Mouse (Mus musculus) cerebellum, postnatal 10 days (tissue): ENCODE data around the gene Snd1.
A peak's percentile ranks its signal among the peaks of the same experiment; 100 is the strongest.

Source experiments
- DNase-seq, 2 experiments: peaks; one replicate each; pipeline ENCODE4 v3.0.0; 2021; ENCODE audit warnings: mixed read lengths in 2 of 2

Snd1 gene

DNA sequence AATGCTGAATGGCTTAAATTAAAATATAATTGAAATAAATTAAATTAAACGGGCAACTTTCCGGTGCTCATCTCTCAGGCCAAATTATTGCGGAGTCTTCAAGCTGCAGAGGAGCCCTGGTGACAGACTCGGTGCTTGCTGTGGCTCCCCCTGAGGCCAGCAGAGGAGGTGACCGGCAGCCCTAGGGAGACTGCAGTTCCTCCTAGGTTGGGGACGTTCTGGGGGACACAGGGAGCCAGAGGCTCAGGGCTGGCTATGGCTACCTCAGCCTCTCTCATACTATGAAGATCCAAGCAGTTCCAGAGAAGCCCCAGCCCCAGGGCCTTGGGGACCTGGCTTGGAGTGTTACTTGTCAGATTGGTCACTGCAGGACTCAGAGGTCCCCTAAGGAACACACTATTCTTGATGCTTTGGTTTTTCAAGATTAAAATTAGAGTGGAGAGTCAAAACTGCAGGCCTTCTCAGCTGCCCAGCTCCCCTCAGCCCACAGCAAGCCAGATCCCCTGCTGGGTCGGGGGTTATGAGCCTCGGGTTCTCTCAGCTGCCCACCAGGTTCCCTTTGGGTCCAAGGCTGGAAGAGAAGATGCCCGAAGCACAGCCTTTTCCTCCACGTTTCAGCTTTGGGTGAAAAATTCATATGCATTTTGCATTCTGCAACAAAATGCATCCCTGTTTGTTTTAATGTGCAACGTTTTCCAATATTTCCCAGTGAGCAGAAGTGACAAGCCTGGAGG, 448.3 kb downstream of the Snd1 start:
- peak; percentile 42 to 52 for DNase-seq

DNA sequence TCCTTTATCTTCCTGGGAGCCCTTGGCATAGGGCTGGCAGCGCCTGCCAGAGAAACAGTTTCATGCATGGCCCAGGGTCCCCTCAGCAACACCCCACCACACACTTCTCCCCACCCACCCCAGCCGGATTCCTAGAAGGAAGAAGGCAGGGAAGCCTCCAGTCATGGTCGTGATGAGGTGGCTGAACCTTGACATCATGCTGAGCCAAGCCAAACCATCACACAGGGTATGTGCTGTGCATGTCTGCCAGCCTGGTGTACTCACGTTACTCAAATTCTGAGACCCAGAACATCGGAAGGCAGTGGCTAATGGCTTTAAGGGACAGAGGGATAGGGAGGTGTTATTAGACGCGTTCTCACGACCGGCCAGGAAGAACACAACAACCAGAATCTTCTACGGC, 448.9 kb downstream of the Snd1 start:
- no peak for DNase-seq

DNA sequence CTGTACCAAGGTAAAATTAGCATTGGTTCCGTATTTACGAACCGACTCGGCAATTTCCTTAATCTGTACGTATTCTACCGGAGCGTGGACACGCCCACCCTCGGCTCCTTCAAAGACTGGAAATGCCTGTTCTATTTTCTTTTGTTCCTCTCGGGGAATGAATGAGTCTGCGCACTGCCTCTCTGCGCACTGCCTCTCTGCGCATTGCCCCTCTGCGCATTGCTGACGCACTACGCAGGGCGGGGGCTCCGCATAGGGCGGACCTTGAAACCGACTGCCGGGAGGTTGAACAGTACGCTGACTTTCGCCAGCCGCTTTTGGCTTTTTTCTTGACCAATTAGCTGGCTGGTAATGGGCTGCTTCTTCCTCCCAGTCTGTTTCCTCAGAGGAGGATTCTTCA, 453.0 kb downstream of the Snd1 start:
- DNase-seq, result peak in 1 of 2 experiments; percentile 44

DNA sequence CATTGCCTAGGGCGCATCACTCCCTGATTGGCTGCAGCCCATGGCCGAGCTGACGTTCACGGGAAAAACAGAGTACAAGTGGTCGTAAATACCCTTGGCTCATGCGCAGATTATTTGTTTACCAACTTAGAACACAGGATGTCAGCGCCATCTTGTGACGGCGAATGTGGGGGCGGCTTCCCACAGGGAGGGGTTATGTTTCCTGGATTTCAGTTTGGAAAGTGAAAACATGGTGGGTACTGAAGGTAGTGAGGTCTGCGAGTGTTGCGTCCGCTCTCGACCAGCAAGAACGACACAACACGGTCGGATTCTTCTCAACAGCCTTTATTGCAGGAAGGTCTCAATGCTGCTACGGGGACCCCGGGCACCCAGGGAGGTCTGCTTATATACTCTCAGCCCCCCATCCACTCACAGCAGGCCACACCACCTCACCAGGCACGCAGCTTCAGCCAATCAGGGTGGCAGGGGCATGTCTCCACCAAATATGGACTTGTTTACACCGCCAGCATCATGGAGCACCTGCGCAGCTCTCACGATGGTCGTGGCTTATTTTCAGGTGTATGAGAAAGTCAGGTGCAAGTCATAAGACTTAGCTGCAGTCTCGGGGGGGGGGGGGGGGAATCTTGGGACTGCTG, 454.3 kb downstream of the Snd1 start:
- DNase-seq, result peak in 1 of 2 experiments; percentile 53

DNA sequence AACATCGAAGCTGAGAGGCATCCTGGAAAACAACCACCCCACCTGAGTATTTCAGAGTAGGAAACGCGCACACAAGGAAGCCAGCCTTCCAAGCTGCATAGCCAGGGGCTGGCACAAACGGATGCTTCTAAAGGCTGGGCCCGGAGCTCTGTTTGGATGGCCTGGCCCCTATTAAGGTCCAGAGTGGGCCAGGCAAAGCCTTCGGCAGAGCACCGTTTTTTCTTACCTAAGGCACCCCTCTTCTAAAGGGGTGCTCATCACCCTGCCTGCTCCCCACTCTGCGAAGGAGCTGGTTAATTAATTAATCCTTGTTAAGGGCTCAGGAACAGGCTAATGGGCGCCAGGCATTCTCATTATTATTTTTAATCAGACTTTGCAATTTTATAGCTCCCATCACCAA, 456.3 kb downstream of the Snd1 start:
- peak in 1 of 2 experiments; percentile 22 for DNase-seq

DNA sequence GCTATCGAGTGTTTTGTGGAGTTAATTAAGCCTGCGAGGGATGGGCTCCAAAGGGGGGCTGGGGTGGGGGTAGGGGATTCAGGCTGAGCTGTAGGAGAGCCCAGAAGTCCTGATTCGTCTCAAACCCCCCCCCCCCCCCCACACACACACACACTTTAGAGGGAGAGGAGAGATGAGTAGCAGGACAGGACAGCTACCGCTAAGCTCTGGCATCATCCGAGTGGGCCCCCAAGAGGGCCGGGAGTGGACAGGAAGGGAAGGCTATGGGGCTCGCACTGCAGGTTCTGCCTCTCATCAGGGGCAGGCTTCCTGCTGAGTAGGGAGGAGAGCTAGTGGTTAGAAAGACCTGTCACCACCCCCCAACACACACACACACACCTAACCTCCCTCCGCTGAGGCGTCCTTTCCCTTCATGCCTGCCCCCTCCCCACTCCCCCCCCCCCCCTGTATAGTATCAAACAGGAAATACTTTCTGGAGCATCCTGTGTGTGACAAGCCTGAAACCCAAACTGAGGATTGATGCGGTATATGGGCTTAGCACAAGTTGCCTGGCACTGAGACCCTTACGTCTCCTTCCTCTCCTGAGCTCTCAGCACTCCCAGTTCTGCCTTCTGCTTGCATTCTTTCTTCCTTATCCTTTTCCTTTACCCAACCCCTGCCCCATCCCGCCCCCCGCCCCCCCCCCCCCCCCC, 456.8 kb downstream of the Snd1 start:
- peak; percentile 34 to 50 for DNase-seq

DNA sequence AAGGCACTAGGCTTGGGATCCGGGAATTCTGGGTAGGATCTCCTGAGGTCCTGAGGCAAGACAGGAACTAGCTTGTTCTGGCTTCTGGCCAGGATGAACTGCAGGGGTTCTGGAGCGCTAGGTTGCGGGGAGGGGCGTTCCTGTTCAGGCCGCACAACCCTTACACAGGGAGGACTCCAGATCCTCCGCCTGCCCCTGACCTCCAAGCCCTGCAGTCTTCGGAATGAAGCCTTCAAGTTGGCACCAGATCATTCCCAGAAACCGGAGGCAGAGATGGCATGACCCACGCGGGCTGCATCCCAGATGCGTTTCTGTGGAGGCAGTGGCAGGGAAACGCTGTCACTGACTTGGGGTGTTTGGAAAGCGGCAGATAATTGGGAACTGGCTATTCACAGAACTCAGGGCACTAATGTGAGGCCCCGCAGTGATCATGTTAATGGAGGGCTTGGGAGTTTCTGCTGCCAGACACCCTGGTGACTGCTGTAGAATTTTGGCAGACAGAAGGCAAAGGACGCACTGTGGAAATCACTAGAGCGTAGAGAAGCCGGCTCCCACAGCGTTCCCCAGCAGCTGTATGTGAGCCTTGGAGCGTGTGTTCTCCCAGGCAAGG, 457.5 kb downstream of the Snd1 start:
- peak; percentile 90 to 92 for DNase-seq

DNA sequence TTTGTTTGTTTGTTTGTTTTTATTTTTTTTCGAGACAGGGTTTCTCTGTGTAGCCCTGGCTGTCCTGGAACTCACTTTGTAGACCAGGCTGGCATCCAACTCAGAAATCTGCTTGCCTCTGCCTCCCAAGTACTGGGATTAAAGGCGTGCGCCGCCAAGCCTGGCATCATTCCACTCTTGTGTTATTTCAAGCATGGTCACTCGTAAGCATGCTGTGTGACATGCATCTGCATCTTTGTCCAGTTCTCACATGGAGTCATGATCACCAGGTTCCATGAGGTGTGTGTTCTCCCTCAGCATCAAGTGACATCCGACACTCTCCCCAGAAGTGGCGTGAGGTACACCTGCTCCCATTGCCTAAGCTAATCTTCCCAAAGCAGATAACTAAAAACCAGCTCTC, 460.8 kb downstream of the Snd1 start:
- no peak for DNase-seq

DNA sequence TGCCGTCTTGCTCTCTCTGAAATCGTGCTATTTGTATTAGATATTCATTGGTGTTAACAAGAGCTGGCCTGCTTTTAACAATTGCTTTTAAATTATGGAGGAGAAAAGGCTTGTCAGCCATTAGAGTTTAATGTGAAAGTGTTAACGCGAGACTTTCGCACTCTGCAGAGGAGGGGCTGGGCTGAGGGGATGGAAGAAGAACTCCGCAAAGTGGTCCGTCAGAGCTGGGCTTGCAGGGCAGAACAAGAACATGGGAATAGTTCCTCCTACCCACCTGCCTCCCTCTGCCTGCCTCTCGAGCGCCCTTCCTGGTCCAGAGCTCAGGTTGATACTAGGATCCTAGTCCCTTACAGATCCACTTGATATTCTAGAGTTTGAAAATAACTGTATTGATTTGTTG, 472.3 kb downstream of the Snd1 start:
- DNase-seq, result no peak

DNA sequence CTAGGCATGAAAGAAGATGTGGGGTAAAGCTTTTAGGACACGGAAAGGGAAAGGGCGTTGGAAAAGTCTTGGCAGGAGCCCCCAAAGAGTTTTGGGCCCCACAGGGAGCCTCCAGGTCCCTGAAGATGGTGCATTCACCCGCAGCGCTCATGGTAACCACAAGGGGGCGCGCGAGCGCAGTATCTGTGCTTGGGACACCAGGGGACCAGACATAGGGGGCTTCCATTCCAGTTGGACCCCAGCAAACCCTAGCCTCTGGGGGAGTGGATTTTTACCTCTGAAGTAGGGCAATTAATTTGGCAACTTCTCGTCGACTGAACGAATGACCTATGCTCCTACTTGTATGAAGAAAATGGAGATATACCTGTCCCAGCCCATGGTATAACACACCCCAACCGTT, 474.3 kb downstream of the Snd1 start:
- peak; percentile 87 to 89 for DNase-seq

DNA sequence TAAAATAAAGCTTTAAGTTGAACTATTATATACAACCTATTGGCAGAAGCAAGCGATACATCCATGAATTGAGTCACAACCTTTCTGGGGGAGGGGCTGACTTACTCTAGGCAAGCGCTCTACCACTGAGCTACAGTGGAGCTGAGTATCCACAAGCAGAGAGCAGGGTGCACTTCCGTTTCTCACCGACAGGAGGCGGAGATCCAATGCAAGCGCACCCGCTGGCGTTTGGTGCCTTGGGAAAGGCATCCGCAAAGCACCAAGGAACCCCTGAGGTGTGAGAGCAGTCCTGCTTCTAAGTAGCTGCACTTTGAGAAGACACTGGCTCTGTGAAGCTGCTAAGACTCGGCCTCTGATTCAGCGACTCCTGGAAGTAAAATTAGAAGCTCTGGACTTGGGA, 480.6 kb downstream of the Snd1 start:
- DNase-seq, result peak; percentile 82 to 87

DNA sequence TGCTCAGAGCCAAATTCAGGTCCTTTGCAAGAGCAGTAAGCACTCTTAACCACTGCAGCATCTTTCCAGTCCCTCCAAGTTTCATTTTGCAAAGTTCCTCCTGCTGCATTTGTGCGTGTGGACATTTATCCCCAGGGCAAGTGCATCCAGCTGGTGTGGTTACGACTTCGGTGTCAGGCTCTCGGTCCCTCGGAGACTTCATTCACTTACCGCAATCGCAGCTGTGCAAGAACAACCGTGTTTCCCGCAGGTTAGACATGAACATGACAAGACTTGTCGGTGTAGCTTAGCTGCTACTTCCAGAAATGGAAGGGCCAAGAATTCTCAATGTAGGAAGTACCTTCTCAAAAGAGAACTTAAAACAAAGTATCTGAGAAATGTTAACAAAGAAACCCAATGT, 482.5 kb downstream of the Snd1 start:
- no peak for DNase-seq

DNA sequence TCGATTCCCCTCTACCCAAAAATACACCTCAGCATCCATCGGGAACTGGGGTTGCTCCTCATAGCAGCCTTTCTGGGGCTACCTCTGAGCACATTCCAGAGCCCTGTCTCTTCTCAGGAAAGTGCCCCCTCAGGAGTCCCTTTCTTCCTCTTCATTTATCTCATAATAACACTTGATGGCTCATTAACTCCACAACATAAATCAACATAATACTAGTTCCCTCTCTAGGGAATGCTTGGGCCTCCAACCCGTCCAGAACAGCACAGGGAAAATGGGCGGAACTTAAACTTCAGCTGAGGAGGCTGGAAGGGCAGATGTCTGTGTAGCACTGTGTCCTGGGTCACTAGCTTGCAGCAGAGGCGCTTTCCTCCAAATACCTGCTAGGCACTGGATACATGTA, 488.2 kb downstream of the Snd1 start:
- DNase-seq, result no peak

DNA sequence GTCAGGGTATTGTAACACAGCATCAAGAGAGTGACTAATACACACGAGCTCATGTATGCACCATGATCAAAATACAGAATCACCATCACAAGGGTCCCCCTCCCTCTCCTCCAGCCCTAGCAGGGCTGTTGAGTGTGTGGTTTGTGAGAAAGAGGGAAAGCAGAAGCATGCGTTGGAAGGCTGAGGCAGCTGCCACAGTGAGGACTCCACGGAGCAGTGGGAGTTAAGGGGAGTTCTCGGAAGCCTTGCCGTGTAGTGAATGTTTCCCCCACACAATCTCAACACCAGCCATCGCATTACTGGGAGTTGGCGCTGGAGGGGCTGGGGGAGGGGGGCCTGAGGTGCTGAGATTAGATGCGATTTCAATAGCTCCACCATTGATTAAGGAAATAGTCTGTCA, 490.3 kb downstream of the Snd1 start:
- no peak for DNase-seq

DNA sequence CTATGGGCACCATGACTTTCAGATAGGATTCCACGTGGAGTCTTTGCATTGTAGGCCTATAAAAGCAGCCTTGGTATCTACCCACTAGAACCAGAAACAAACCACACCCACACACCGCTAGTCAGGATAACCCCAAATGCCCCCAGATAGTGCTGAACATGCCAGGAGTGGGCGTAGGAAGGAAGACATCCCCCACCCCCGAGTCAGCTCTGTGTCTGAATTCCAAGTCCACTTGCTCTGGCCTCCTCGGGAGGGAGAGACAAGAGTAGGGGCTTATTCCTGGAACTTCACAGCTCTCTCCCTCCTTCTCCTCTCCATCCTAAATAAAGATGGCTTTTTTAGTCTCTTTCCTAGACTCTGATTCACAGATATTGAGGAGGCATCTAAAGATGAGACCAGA, 494.7 kb downstream of the Snd1 start:
- DNase-seq, result no peak

DNA sequence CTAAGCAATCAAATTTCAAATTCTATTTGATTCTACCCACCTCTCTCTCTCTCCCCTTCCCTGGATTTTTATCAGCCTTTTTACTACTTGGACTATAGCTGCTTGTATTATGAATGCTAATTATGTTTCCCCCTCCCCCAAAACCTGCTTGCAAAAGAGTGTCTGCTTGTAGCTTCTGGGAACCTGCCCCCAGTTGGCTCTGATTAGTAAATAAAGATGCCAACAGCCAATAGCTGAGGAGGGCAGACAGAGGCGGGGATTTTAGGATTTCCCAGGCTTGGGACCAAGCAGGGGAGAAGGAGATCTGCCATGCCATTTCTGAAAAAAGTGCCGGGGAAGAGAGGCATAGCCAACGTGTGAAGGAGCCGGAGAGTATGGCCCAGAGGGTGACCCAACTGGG, 495.8 kb downstream of the Snd1 start:
- peak; percentile 33 to 51 for DNase-seq

DNA sequence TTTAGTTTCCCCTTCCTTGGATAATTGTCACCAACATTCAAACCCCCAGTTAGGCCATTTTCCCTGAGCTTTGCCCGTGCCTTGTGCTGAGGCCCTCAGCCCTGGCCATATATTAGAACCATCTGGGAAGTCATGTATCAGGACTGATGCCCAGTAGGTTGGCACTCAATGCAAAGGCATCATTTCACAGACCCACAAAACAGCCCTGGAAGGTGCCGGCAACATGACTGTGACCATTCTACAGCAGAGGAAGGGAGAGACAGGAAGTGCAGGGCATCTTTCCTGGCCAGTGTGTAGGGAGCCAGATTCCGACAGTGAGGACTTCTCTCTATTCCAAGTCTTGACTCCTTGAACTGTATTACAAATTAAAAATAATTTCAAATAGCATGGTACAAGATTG, 499.6 kb downstream of the Snd1 start:
- peak; percentile 75 to 88 for DNase-seq

DNA sequence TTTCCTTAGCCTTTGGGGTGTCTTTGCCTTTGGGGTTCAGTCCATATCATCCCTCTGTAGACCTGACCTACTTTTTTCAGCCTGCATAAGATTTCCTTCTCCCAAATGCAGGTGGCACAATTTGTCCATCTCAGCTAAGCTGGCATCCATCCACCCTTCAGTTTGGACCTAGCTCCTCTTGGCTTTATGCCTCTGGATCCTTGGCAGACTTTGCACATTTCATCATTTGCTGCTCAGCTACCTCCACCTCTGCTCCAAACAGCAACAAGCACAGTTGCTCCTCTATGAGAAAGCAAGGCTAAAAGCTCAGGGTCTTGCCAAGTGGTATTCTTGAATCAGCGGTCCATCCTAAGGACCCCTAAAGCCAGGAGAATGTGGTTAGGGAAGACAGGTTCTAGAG, 500.2 kb downstream of the Snd1 start:
- peak; percentile 96 to 99 for DNase-seq

DNA sequence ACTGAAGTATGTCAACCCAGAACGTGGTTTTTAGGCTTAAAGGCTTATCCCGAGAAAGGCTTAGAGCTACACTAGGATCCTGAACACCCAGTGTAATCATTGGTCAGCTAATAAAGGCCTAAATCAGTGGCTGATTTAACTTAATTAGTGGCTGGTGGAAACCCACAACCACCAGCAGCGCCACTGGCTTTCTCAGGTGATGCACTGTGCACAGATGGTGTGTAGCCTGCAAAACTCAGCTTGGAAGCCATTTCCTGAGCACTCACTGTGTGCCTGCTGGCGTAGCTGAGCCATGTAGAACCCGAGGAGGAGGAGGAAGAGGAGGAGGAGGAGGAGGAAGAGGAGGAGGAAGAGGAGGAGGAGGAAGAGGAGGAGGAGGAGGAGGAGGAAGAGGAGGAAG, 503.1 kb downstream of the Snd1 start:
- peak; percentile 45 to 46 for DNase-seq

DNA sequence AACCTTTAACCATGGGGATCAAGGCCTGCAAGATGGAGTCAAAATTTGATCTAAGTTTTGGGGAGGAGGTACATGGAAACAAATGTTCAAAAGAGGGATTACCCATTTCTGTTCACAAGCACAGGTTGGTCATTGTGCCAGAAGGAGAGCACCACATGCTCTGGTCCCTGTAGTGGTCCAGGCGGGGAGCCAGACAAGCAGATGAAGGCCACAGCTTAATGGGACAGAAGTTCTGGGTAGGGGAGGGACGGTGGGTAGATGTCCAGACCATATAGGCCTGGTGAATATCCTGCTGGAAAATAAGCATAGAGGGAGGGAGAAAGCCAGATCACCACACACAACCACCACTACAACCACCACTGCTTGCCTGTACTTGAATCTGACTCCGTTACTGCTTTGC, 503.9 kb downstream of the Snd1 start:
- DNase-seq, result peak; percentile 76 to 85

DNA sequence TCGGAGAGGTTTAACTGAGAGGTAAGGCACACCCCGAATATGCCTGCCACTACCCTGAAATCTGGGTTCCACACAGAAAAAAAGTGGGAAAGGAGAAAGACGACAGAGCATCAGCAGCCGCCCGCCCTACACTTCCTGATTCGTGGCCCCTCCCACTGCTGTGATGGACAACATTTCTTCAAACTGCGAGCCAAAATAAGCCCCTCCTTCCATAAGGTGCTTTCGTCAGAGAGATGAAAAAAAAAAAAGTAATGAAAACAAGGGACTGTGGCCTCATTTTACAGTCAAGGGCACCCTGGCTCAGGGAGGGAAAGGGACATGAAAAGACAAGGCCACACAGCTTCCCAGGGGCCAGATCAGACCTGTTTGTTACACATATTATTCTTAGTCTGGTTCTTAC, 504.6 kb downstream of the Snd1 start:
- DNase-seq, result no peak

DNA sequence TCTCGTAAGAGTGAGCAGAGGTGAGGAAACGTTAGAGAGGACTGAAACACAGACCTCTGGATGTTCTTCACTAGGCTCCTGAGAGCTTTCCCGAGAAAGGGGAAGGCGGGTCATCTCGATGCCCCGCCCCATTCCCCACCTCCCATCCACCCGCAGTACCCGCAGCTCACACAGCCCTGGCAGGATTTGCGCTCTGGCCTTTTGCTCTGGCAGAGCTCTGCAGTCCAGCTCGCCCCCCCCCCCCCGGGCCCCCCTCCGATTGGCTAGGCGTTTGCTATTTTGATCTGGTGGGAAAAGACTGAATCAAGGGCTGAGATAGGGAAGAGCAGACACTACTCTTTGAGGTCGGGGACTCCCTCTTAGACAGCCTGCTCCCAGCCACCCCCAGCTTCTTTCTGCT, 505.3 kb downstream of the Snd1 start:
- peak; percentile 69 to 78 for DNase-seq

DNA sequence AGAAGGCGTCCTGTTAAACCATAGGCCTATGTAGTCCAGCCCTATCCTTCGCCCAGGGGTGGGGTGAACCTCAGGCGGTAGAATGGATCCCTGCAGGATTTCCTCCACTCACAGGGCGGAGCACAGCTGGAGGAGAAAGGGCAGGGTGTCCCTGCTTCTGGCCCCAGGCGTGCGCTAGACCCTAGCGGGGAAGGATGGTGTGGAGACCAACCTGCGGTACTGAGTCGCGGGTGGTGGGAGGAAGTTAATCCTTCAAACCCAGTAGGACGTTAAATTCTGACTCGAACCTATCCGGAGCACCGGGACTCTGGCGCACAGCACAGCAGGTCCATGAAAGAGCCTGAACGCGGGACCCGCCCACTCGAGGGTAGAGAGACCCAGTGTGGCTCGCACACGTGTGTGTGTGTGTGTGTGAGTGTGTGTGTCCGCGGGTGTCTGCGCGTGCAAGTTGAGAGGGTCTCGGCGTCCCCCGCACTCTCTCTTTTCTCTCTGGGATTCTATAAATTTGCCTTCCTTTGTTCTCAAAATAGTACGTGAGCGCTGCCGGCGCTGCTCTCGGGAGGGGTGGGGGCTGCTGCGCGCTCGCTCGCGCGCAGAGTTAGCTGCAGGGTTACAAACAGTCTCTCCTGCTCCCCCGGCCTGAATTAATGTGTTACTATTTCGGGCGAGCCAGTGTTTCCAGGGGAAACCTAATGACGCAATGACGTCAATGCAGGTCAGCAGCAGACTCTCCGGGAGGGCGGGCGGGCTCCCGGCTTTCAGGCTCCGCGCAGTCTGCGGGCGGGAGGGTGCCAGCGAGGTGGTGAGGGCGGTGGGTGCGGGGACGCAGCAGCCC, 506.0 kb downstream of the Snd1 start:
- DNase-seq, result peak; percentile 77
